Mouse (Mus musculus) liver, adult 2 months (tissue): ENCODE measurements at regions not wholly inside any gene's neighbourhood (a gene's known extent, or its start where the extent isn't known, plus 50 kb on each side); places are given as distances from the start of the nearest gene placed in this dataset.

ENCODE experiments used
- DNase-seq: peaks from one replicate; pipeline ENCODE4 v3.0.0-alpha.2; 2011; ENCODE audit warnings: low read depth, low spot score; ENCODE audit errors: extremely low read depth
- H3K27ac ChIP-seq: fragments of 200-500 bp; replicated peaks from 2 replicates; pipeline ENCODE4 v1.5.1; 2012; ENCODE audit warnings: low read depth, mild to moderate bottlenecking, control low read depth, inconsistent platforms, low read length; ENCODE audit not compliant: insufficient read depth
- H3K27me3 ChIP-seq: fragments of 200-500 bp; 2 replicates; pipeline ENCODE4 v1.6.1; 2012; ENCODE audit warnings: mild to moderate bottlenecking, moderate library complexity, low read length, inconsistent platforms; ENCODE audit not compliant: control insufficient read depth, insufficient read depth
- H3K36me3 ChIP-seq: fragments of 200-500 bp; 2 replicates; pipeline ENCODE4 v1.6.1; 2012; ENCODE audit warnings: low read length, inconsistent platforms; ENCODE audit not compliant: control insufficient read depth, insufficient read depth
- H3K4me1 ChIP-seq: fragments of 200-500 bp; 2 replicates; pipeline ENCODE4 v1.6.1; 2011; ENCODE audit warnings: low read length; ENCODE audit not compliant: control insufficient read depth, insufficient read depth
- H3K4me3 ChIP-seq: fragments of 200-500 bp; 2 replicates; pipeline ENCODE4 v1.5.1; 2011; ENCODE audit warnings: low read depth, mild to moderate bottlenecking, control low read depth, low read length, moderate library complexity; ENCODE audit not compliant: insufficient read depth
- H3K79me2 ChIP-seq: fragments of 200-500 bp; 2 replicates; pipeline ENCODE4 v1.6.1; 2012; ENCODE audit warnings: inconsistent platforms, mild to moderate bottlenecking, low read length, moderate library complexity; ENCODE audit not compliant: control insufficient read depth, insufficient read depth
- H3K9ac ChIP-seq: fragments of 200-500 bp; 2 replicates; pipeline ENCODE4 v1.6.1; 2012; ENCODE audit warnings: low read depth, mild to moderate bottlenecking, control low read depth, inconsistent platforms, low read length
- CTCF ChIP-seq: fragments of 200-500 bp; IDR thresholded peaks from 2 replicates; pipeline ENCODE4 v1.5.1; 2011; ENCODE audit warnings: low read depth, low read length, control low read depth
- POLR2A ChIP-seq: fragments of 200-500 bp; IDR thresholded peaks from 2 replicates; pipeline ENCODE4 v1.6.1; 2011; ENCODE audit warnings: low read length, control low read depth; ENCODE audit not compliant: insufficient read depth; ENCODE audit errors: extremely low read depth
- WGBS: fragments of 180-500 bp; shearing (Covaris S2); methylation state at CpG from one replicate; pipeline ENCODE4 v1.1.7; 2018; 5-methylcytosine and 5-hydroxymethylcytosine counted together

DNA sequence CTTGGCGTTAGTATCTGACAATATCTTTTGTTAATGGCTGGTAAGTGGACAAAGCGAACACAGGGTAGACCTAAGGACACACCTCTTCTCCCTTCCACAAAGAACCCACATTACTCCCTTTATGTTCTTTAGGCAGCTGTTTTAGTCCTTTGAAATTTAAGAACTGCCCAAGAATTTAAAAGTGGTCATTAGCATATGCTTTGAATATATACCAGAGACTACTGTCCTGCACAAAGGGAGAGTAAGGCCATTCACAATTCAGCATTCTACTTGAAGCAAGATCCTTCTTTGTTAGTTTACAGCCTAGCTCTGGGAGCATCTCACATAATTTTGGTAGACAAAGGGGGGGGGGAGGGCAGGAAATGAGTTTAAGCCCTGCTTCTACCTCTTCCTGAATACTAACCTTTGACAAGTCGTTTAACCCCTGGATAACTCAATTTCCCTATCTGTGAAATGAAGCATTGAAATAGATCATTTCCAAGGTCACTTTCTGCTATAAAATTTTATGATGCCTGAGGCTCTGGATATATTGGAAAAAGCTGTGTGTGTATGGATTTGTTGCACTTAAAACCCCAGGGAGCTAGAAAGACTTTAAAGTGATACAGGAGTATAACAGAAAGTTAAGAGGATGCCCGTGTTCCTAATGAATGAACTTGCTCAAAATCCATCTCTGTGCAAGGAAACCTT is 62.0 kb upstream of the Bach2 start:
- Histone ChIP-seq H3K36me3 (no peaks in the 10 kb centered on the region), H3K4me3 (no peak overlapping the region), H3K4me1 (no peaks in the 10 kb centered on the region; the same call in 1 of the 2 replicates), H3K79me2 (no peaks in the 10 kb centered on the region), H3K27me3 (no peaks in the 10 kb centered on the region), H3K9ac (no peak overlapping the region), H3K27ac (no peak overlapping the region)
- 80% methylated on average over 4 of the region's 4 CpGs for WGBS
- DNase-seq = no peak
- no peak for TF ChIP-seq POLR2A
- no peak for TF ChIP-seq CTCF

DNA sequence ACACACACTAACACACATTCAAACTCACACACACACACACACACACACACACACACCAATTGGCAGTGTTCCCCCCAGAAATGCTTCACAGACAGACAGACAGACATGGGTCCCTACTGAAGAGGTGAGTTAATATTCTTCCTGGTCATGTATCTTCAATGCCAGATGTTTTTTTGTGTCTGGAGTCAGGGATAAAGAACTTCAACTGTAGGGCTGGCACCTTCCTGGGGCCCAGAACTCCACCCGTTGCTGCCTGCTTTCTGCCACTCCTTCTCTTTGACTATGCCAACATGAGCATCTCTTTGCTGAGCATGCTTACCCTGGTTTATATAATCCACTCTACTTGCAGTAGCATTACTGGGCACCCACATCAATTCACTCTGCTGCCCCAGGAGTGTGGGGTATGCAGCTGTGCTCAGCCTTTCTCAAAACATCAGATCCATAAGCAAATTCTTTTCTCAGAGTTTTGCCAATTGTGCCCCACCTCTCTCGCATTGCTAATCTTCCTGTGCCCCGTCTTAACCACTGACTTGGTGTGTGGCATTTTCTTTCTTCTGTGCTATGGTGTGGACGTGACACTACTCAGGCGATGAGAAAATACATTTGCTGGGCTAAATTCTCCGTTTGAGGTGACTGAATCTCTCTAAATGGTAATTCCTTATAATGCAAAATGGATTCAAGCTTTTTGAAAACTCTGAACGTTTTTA is 60.5 kb upstream of the Bach2 start:
- DNase-seq = no peak
- 85% methylated on average over 7 of the region's 7 CpGs for WGBS
- Histone ChIP-seq H3K27me3 (no peaks in the 10 kb centered on the region), H3K4me1 (no peaks in the 10 kb centered on the region; the same call in 1 of the 2 replicates), H3K27ac (no peak overlapping the region), H3K4me3 (no peak overlapping the region), H3K79me2 (no peaks in the 10 kb centered on the region), H3K36me3 (no peaks in the 10 kb centered on the region), H3K9ac (no peak overlapping the region)
- TF ChIP-seq CTCF (no peak), POLR2A (no peak)

DNA sequence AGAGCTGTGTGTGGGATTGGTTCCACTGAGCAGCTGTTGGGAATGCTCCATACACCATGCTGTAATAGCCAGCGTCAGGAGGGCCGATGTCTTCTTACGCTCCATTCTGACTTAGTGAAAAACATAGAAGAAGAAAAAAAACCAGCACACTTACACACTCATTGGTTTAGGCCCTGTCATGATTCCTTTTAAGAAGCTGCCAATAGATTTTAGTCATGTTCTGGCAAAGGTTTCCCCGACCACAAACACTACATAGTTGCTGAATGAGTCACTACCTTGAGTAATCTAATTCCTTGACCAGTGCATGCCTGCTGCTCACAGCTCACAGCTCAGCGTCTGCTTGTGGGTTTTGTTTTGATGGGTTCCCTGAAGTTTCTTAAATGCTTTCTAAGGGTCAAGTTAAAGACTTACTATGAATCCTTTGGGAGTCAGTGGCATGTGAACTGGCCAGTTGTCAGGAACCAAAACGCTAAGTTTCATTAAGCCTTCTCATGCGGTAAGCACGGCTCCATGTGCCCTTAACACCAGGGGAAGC is 58.8 kb upstream of the Bach2 start:
- Histone ChIP-seq H3K27ac (no peak overlapping the region), H3K36me3 (no peaks in the 10 kb centered on the region), H3K9ac (no peak overlapping the region), H3K4me1 (no peaks in the 10 kb centered on the region; the same call in 1 of the 2 replicates), H3K4me3 (no peak overlapping the region), H3K79me2 (no peaks in the 10 kb centered on the region), H3K27me3 (no peaks in the 10 kb centered on the region)
- DNase-seq = peak; percentile 37
- WGBS = 76% methylated on average over 8 of the region's 8 CpGs
- no peak for TF ChIP-seq CTCF
- no peak for TF ChIP-seq POLR2A

DNA sequence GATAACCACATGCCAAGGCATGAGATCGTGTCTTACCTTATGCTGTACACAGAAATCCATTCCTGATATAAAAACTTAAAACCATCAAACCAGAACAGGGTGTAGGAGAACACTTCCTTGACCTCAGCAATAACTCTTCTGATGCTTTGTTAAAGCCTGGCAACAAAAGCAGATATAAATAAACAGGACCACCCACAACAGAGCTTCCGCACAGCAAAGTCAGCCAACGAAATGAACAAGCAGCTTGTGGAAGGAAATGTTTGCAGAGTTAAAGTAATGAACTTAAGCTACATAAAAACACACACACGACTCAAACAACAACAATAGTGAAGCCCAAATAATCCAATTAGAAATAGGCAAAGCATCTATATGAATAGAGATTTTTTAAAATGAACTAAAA is 54.8 kb upstream of the Bach2 start:
- TF ChIP-seq POLR2A = no peak
- TF ChIP-seq CTCF = no peak
- H3K36me3 ChIP-seq = no peaks in the 10 kb centered on the region
- no peak overlapping the region for H3K9ac ChIP-seq
- no peak for DNase-seq
- 88% methylated on average over 4 of the region's 4 CpGs for WGBS
- no peaks in the 10 kb centered on the region; the same call in 1 of the 2 replicates for H3K4me1 ChIP-seq
- no peaks in the 10 kb centered on the region for H3K79me2 ChIP-seq
- no peaks in the 10 kb centered on the region for H3K27me3 ChIP-seq
- no peak overlapping the region for H3K4me3 ChIP-seq
- no peak overlapping the region for H3K27ac ChIP-seq

DNA sequence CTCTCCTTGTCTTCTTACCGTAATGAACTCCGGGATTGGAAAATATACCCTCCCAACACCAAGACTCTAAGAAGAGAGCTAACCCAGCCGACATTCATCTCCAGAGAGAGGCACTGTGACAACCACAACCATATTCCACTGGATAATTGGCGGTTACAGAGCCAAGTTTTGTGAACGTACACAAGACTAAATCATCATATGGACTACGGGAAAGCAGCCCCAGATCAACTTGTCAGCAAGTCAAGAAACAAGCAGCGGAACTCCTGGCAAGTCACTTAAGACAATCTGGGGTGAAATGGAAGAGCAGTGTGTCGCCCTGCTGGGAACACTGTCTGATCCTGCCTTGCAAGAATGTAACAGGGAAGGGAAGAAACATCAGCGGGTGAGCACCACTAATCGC is 52.6 kb upstream of the Bach2 start:
- H3K27me3 ChIP-seq = no peaks in the 10 kb centered on the region
- 86% methylated on average over 10 of the region's 10 CpGs for WGBS
- H3K4me1 ChIP-seq = no peaks in the 10 kb centered on the region
- no peaks in the 10 kb centered on the region for H3K79me2 ChIP-seq
- no peak overlapping the region for H3K27ac ChIP-seq
- no peak for DNase-seq
- no peak overlapping the region for H3K4me3 ChIP-seq
- TF ChIP-seq CTCF = no peak
- TF ChIP-seq POLR2A = no peak
- H3K36me3 ChIP-seq = no peaks in the 10 kb centered on the region
- no peak overlapping the region for H3K9ac ChIP-seq

DNA sequence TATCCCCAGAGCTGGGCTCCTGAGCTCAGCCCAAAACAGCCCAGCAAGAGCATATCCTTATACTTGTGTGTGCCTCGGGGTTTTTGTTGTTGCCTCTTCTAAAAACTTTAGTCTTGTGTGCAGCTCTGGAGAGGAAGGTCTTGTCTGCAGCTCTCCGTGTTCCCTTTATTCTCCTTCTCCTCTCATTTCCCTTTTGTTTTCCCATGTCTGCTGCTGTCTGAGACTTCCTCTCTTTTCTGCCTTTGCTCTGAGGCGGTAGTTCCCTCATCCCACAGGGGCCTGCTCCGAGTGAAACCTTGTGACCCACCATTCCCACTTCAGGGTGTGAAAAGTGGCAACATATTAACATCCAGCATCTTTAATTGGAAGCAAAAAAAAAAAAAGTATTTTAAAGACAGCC is 51.5 kb upstream of the Bach2 start:
- Histone ChIP-seq H3K4me3 (no peak overlapping the region), H3K27me3 (no peaks in the 10 kb centered on the region), H3K27ac (no peak overlapping the region), H3K9ac (no peak overlapping the region), H3K36me3 (no peaks in the 10 kb centered on the region), H3K79me2 (no peaks in the 10 kb centered on the region), H3K4me1 (no peaks in the 10 kb centered on the region)
- TF ChIP-seq POLR2A = no peak
- TF ChIP-seq CTCF = no peak
- 82% methylated on average over 4 of the region's 4 CpGs for WGBS
- no peak for DNase-seq
